Mouse (Mus musculus) spleen, postnatal 36 days (tissue): Measurements from ENCODE around the gene Gstk1.
A peak's percentile ranks its signal among the peaks of the same experiment; 100 is the strongest.

Experiments
- DNase-seq, 2 experiments: peaks; one replicate each; pipeline ENCODE4 v3.0.0; 2022; ENCODE audit warnings: low spot score in 2 of 2, mixed read lengths in 1 of 2

The Gstk1 gene

DNA sequence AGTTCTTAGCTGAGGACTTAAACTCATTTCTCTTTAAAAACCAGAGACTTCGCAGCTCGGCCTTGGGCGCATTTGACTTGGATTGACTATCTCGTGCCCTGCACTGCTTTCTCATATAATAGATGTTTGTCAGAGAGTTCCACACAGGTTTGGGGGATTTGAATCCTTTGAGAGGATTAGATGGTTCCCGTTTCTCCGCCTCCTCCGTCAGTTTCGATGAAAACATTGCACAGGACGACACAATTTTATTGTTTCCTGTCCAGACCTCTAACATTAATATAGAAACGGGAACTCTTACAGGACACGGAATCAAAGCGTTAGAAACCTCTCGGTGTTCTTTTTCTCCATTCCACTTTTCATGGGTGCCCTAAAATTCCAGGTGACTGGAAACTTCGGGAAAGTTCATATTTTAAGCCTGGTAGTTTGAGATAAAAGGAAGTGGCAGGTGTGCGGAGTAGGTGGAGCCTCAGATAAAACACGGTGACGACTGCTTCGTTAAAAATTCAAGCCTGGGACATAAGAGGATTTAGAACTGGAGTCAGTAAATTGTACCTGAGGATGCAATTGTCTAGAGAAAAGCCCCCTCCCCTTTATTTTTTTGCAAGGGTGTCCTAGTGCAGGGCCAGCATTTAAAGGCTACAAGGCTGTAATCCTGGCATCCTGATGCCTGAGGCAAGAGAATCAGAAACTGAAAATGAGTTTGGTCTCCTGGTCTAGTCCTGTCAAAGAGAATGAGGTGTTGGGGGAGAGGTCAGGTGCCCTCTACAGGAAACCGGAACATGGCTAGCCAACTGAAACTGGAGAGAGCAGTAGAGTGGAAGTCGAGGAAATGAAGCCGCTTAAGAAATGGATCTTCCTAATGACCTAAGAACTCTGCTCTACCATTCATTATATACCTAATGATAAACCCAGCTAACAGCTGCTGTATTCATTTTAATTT lies 19.9 kb downstream of the Gstk1 start:
- peak; percentile 33 to 58 for DNase-seq

DNA sequence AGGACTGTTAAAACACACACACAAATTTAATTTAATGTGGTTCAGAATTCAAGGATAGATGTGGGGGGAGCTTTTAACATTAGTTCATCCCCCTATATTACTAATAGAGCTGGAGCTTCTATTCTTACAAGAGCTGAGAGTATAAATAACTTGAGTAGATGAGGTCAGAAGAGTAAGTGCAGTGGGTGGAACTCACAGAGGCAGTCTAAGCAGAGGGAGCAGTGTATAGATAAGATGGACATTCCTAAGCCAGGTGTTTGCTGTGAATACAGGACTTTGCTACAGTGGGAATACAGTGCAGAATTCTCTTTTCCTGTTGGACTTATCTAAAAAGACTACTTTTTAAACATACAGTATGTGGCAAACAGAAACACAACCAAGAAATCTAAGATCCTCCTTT lies 25.1 kb downstream of the Gstk1 start:
- DNase-seq = no peak

DNA sequence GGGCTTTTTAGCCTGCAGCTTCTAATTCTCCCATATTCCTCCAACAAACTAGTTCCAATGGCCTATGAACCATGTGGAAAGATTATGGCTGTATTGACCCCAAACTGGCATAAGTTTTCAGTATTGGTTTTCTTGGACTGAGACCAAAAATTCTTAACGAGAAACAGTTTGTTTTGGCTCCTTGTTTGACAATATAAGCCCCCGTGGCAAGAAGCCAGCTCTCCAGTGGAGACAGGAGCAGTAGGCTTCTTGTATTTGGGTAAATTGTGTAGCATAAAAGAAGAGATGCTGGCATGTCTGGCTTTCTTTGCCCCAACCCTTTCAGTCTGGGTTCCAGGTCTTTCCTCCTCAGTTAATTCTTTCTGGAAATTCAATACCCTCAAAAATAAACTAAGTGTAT lies 30.4 kb downstream of the Gstk1 start:
- DNase-seq = no peak

DNA sequence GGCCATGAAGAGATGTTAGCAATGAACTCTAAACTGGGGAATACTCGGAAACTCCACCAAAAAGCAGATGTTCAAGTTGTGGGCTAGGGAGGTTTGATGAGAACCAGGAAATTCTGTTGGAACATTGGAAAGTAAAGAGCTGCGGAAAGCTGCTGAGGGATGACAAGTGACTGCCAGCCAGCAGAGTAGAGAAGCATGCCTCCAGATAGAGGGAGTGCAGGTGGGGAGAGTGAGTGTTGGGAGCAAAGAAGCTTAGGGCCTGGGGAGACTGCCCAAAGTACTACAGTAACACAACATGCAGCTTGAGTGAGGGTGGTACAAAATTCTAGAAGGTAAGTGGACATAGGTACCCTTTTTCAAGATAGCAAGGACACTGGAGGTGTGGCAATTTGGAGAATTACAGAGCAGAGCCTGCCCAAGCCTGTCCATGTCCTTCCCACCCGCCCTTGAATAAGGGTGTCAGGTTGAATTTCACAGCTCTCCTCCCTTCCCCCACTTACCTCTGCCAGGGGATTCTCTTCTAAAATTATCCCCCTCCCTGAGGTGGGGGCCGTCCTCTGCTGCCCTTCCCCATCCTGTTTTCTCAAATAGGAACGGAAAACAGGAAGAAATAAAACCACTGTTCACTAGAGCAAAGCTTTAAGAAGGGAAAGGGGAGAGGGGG lies 37.3 kb downstream of the Gstk1 start:
- peak in 1 of 2 experiments; percentile 7 for DNase-seq

DNA sequence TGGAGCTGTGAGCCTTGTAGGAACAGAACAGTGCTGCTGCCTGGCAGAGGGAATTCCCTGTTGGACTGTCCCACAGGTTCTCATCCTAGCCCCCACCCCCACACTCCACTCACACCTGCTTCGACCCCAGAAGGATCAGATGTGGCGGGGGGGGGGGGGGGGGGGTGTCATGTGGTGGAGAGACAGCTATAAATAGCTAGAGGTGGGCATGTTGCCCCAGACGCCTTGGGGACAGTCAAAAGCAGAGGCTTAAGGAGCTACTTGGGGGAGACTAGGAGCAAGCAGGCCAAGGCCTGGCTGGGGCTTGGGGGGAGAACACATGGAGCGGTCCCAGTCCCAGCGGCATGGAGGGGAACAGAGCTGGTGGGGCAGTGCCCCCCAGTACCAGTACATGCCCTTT lies 40.7 kb downstream of the Gstk1 start, which contains the start of gene Clcn1:
Gene Clcn1 (plus strand): TSS at position 238 of the 400 bp plus-strand sequence.
- DNase-seq = no peak

DNA sequence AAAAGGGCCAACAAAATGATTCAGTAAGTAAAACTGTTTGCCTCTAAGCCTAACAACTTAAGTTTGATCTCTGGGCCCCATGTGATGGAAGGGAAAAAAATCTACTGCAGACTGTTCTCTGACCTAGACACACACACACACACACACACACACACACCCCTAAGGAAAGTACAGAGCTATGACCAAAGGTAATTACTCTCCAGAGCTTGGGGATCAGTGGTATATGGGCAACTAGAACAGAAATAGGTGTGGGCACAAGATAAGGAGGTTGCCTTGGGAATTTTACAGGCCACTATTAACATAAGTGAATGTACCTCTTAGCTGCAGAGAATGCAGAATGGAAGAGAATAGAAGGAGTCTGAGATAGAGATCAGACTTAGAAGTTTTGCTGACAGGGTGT lies 41.8 kb downstream of the Gstk1 start:
- DNase-seq = no peak

DNA sequence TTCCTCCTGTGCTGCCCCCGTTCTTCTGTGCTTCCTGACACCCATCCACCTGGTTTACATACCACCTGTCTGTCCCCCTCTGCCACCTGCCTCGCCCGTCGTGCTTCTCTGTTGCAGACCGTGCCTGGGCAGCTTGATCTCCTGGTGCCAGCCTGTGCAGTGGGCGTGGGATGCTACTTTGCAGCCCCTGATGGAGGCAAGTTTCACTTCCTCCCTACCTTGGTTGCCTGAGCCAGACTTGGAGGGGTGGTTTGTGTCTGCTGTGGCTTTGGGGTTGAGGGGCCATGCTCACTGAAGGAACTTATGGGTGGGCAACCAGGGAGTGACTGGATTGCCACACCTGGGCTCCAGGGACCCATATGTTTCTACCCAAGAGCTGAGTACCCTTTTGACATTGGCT lies 47.6 kb downstream of the Gstk1 start:
- DNase-seq = peak; percentile 63 to 64

DNA sequence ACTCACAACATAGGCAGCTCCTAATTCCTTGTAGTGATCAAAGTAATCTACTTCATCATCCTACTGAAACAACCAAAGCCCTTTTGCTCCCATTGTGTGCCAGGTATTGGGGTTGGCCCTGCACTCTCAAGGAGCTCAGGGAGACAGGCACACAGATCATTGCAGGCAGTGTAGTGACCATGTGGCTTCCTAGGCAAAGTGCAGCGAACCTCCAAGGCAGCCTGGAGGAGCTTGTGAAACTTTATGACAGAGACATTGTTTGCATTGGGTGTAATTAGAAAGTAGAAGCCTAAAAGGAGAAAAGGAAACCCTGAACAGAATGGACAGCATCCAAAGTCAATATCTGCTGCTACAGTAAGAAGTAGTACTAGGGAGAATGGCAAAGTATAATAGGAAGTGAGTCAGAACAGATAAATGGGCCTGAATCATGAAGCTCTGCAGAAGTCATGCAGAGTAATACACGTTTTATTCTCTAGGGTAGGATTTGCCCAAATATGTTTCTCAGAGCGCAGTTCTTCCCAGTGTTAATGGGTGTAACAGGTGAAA lies 49.9 kb downstream of the Gstk1 start:
- no peak for DNase-seq

DNA sequence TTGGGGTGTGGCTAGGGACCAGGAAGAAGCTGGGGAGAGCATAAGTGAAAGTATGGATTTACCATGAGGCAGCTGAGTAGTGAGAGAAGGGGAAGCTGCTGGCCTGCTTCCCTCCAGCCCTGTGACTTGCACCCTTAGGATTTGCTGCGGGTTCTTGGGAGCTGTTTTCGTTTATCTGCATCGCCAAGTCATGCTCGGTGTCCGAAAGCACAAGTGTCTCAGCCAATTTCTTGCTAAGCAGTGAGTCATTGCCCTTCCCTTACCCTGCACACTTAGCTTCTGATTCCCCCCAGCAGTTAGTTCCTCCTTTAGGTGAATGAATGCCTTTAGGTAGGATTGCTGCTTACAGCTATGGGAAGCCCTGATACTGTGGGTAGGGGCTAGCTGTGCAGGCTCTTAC lies 53.6 kb downstream of the Gstk1 start:
- DNase-seq = no peak
